Mouse (Mus musculus): ENCODE results near the gene Ciart.

GRCm38 (mm10) chr3:95894317-95895160 lies 12.5 kb upstream of the Ciart start:
- TF ChIP-seq CTCF (IDR thresholded peaks at IDR 0.05; ENCODE audit: low read depth): no peak
- no peak for TF ChIP-seq EP300 (IDR thresholded peaks at IDR 0.05; ENCODE audit: low read depth)
